Mouse (Mus musculus) bone marrow, adult 2 months (tissue): Measurements from ENCODE around the gene Mef2c. TPM values are rescaled to one million over a fixed set of nuclear protein-coding genes. Genes with fewer than 3 reads are reported as not detected.

ENCODE experiments used
- H3K27ac ChIP-seq: fragments of 200-500 bp; 2 replicates; pipeline ENCODE4 v1.5.1; 2012; ENCODE audit warnings: low read depth, mild to moderate bottlenecking, control low read depth, inconsistent platforms, low read length; ENCODE audit not compliant: control insufficient read depth, poor library complexity, insufficient read depth
- H3K4me1 ChIP-seq: fragments of 200-500 bp; 2 replicates; pipeline ENCODE4 v1.6.1; 2011; ENCODE audit warnings: low read length; ENCODE audit not compliant: control insufficient read depth, insufficient read depth
- H3K4me3 ChIP-seq: fragments of 200-500 bp; replicated peaks from 2 replicates; pipeline ENCODE3; 2011; ENCODE audit warnings: mild to moderate bottlenecking, low read depth, low read length, control low read depth; ENCODE audit not compliant: control insufficient read depth
- CTCF ChIP-seq: fragments of 200-500 bp; IDR thresholded peaks from 2 replicates; pipeline ENCODE4 v1.5.1; 2011; ENCODE audit warnings: low read length, control low read depth; ENCODE audit not compliant: control insufficient read depth, insufficient read depth
- POLR2A ChIP-seq: fragments of 200-500 bp; IDR thresholded peaks from 2 replicates; pipeline ENCODE4 v1.6.1; 2011; ENCODE audit warnings: low read depth, mild to moderate bottlenecking, control low read depth, low read length, borderline replicate concordance; ENCODE audit not compliant: control insufficient read depth
- WGBS: fragments of 180-500 bp; shearing (Covaris S2); methylation state at CpG from one replicate; pipeline ENCODE4 v1.1.7; 2018; 5-methylcytosine and 5-hydroxymethylcytosine counted together
- polyA plus RNA-seq: library from polyadenylated mRNA; stranded (reverse); fragments of >200 nt; gene quantifications from 2 replicates; pipeline ENCODE4 v1.2.4, GENCODE M21; 2011; ENCODE audit warnings: low replicate concordance; ENCODE audit not compliant: missing spikeins, insufficient read depth, insufficient read length

The Mef2c gene
- polyA plus RNA-seq, 1 experiment: 37.8 TPM

DNA sequence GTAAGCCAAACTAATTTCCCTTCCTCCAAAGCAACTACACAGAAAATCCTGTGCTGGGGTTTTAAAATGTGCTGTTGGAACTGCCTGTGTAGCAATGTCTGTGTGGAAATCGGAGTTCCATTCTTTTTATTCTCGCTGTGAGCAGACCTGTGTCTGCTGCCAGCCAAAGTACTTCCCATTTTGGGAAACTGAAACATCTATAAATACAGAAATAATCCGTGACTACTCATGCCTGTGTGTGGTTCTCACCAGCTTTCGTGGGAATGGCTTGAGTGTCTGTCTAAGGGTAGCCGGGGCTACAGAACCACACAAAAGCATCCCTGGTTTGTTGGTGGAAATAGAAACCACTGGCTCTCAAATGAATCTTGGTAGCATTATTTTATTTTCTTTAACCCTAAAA lies 81.5 kb downstream of the Mef2c start:
- H3K4me1 ChIP-seq: no peaks in the 10 kb centered on the region
- no peak overlapping the region for H3K4me3 ChIP-seq
- 20% methylated on average over 5 of the region's 5 CpGs for WGBS
- TF ChIP-seq CTCF (no peak), POLR2A (no peak)
- no peak overlapping the region for H3K27ac ChIP-seq

DNA sequence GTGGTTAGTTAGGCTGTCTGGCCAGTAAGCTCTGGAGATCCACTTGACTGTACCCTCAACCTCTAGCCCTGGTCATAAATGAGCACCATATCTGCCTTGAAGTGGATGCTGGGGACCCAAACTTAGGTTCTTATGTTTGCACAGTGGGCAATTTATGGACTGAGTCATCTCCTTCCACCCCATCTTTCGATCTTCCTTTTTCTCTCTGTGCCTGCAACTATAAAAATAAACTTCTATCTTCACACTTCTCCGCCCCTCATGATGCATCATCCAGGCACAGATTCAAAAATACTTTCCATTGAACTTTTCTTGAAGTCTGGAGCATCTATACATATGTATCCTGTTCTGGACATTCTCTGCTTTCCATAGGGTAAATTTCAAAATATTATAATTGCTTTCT lies 84.4 kb downstream of the Mef2c start:
- no peak overlapping the region for H3K4me3 ChIP-seq
- H3K4me1 ChIP-seq: no peaks in the 10 kb centered on the region
- H3K27ac ChIP-seq: no peak overlapping the region
- 69% methylated on average over 2 of the region's 2 CpGs for WGBS
- TF ChIP-seq POLR2A: no peak
- TF ChIP-seq CTCF: no peak

DNA sequence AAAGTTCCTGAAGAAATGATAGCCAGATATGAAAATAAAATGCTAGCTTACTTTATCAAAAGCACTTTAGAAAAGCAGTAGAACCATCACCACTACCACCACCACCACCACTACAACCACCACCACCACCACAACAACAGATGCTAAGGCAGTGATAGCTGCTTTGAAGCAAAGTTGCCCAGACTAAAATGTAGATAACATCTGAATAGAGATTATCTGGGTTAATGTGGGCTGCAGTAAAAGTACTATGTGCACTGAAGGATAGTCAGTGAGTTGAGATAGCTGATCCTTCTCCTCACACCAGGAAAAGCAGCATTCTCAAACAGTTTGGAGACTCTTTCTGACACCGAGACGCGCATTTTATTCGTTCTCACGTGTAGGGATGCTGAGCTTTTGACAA lies 87.1 kb downstream of the Mef2c start:
- WGBS: 75% methylated on average over 5 of the region's 5 CpGs
- no peak overlapping the region for H3K4me3 ChIP-seq
- TF ChIP-seq POLR2A: no peak
- TF ChIP-seq CTCF: no peak

DNA sequence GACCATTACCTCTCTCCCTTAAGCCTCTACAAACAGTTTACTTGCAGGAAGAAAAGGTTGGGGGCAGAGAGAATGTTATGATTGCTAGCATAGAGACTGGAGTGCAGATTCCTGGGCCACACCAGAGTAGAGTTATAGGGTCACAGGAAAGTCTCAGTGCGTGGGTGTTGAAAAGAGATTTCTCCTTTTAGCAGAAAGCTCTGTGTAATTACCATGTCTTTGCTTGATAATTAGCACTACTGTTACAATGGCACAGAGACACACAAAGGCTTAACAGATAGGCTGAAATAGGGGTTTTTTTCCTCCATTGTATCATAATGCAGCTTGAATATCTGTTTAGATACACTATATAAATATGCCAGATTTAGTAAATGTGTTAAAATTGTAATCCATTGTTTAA lies 91.6 kb downstream of the Mef2c start:
- no peaks in the 10 kb centered on the region for H3K4me1 ChIP-seq
- TF ChIP-seq CTCF: no peak
- no peak for TF ChIP-seq POLR2A
- no peak overlapping the region for H3K4me3 ChIP-seq
- H3K27ac ChIP-seq: no peak overlapping the region
- WGBS: 73% methylated on average over 1 of the region's 1 CpGs

More for the DNA sequence above, 87.1 kb downstream of the Mef2c start:
- no peaks in the 10 kb centered on the region for H3K4me1 ChIP-seq
- no peak overlapping the region for H3K27ac ChIP-seq

DNA sequence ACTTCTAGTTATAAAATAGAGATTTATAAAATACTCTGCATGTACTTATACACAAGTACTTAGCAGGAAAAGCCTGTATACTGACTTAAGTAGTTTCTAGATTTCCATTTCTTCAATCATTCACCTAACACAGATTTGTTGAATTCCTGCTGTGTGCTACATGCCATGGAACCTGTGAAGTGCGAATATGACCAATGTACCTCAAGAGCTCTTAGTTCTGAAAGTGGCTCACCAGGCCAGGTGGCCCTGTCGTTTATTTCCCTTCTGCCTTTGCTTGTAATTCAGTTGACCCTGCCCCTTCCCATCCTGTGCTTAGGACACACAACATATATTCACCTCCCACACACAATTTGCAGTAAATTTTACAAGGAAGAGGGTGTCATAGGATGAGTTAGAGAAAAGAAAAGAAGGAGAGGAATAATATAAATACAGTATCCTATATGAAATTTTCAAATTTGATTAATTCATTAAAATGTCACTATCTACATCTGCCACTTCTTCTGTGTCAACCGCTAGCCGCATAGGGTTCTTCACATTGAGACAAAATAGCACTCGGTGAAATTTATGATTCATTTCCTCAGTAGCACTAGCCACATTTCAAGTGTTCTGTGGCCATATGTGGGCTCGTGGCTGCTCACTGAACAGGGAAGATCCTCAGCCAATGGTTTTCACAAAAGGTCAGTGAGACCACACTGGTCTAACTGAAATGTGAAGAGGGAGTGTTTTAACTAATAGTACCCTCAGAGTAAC lies 93.3 kb downstream of the Mef2c start:
- Histone ChIP-seq H3K4me3 (no peak overlapping the region), H3K4me1 (no peaks in the 10 kb centered on the region), H3K27ac (no peak overlapping the region)
- WGBS: 51% methylated on average over 6 of the region's 6 CpGs
- TF ChIP-seq CTCF (no peak), POLR2A (no peak)

DNA sequence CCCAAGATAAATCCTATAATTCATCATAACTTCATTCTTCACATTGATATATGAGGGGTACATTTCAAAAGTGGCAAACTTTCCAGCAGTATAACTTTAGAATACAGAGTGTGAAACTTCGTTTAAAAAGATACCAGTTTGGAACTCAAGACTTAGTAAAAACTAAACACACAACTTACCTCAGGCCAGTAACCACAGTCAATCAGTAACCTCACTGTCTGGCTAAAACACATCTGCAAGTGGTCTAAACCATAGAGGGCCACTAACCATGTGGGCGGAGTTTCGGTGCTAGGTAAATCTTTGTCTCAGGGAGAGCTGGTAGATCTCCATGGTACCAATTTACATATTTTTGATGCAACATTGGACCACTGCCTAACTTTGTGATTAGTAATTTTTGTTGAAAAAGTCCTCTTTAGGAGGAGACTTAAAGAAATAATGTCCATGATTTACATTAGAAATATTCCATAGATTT lies 93.9 kb downstream of the Mef2c start:
- 85% methylated on average over 3 of the region's 3 CpGs for WGBS
- no peak overlapping the region for H3K4me3 ChIP-seq
- H3K27ac ChIP-seq: no peak overlapping the region
- H3K4me1 ChIP-seq: no peaks in the 10 kb centered on the region
- TF ChIP-seq POLR2A (no peak), CTCF (no peak)

DNA sequence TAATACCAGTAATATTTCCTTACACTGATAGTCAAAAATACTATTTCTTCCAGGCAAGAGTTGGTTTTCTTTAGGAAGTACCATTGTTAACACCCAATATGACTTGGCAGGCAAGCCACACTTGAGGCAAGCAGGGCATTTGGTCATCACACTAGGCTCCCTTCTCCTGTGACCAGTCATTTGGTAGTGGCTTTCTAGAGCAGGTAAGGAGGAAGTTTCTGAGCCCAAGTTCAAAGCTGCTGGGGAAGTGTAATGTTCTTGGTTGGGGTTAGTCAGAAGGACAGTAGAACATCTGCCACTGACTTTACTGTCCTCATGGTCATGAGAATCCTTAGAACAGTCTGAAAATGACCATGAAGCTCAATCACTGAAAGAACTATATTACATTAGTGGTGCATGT lies 96.5 kb downstream of the Mef2c start:
- H3K4me1 ChIP-seq: no peaks in the 10 kb centered on the region; the same call in 1 of the 2 replicates
- H3K4me3 ChIP-seq: no peak overlapping the region
- no peak overlapping the region for H3K27ac ChIP-seq
- no peak for TF ChIP-seq CTCF
- TF ChIP-seq POLR2A: no peak

DNA sequence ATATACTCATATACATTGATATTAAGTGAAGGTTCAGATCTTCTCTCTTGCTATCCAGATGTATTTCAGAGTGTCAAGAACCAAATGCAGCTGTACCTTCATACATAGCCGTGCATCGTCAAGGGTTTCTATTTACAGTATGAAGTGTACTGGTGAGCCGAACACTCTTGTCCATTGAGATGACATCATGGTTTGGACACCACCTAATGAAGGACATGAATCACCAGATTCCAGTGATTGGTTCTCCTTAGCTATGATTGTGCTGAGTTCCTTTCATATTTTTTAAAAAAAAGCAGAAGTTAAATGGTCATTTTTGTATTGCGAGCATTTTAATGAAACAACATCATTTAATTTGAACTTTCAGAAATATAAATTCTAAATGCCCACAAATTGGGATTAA lies 97.9 kb downstream of the Mef2c start:
- no peaks in the 10 kb centered on the region; the same call in 1 of the 2 replicates for H3K4me1 ChIP-seq
- H3K27ac ChIP-seq: no peak overlapping the region
- WGBS: 76% methylated on average over 4 of the region's 4 CpGs
- TF ChIP-seq POLR2A: no peak
- TF ChIP-seq CTCF: no peak
- no peak overlapping the region for H3K4me3 ChIP-seq
